Mouse (Mus musculus) thymus, adult 2 months (tissue): ENCODE measurements around the gene Dkk3.

Experiments
- CTCF ChIP-seq: fragments of 200-500 bp; IDR thresholded peaks from 2 replicates; pipeline ENCODE4 v1.5.1; 2012; ENCODE audit warnings: mild to moderate bottlenecking, control low read depth, low read length, moderate library complexity, borderline replicate concordance; ENCODE audit not compliant: control insufficient read depth, poor library complexity, insufficient read depth; ENCODE audit errors: extremely low read depth
- POLR2A ChIP-seq: fragments of 200-500 bp; IDR thresholded peaks from 2 replicates; pipeline ENCODE4 v1.6.1; 2012; ENCODE audit warnings: mild to moderate bottlenecking, low read length, control low read depth, moderate library complexity; ENCODE audit not compliant: control insufficient read depth, poor library complexity, insufficient read depth; ENCODE audit errors: extremely low read depth

- TF ChIP-seq CTCF (peak; percentile 69; the same call in 1 of the 2 replicates), POLR2A (no peak)
These were observed 24.5 kb upstream of the Dkk3 start for GRCm38 (mm10) chr7:112183258-112183841.
